Comparison of ENCODE assay signal across 11 mouse cellular contexts in genomic region chr4:150474086-150474485, GRCm38 (mm10).
A peak's percentile ranks its signal among the peaks of the same experiment; 100 is the strongest.
DNase-seq lines count a peak whose midpoint lies in the region; ATAC-seq and TF ChIP-seq lines count a peak whose summit lies in the region.
"Had no signal": no experiment of that assay in that cellular context is flagged by ENCODE, and none has a peak within 500 bp of the region (broad histone marks: within the 10 kb centered on the region; RNA-seq: fewer than 3 reads in every experiment).

No protein-coding gene starts in this region.

- ATAC-seq in hindbrain, postnatal 0 days, result no peak
- ATAC-seq in hindbrain, embryonic 11.5 days (ENCODE audit: low FRiP score), result no peak
- ATAC-seq in CD4-positive, CD25-positive, alpha-beta regulatory T cell, adult 4 months, result no peak

- no peak overlapping the region for H3K4me3 ChIP-seq in hindbrain, postnatal 0 days (ENCODE audit: low read length)
- no peak overlapping the region for H3K4me3 ChIP-seq in hindbrain, embryonic 11.5 days (ENCODE audit: low read depth, low read length)
- H3K4me3 ChIP-seq: embryonic facial prominence, embryonic 10.5 days had no signal

- intact Hi-C loops in left cerebral cortex, postnatal 25 days (cut with DNase I), result no loop called here

- DNase-seq in hindbrain, postnatal 0 days (ENCODE audit: low spot score), result no peak
- DNase-seq in hindbrain, embryonic 11.5 days (ENCODE audit: low spot score), result no peak
- peak; percentile 23 to 24 for DNase-seq in frontal cortex, postnatal 10 days (ENCODE audit: low spot score in 2 of 2)
- peak; percentile 50 to 60 for DNase-seq in heart, adult 9 months (ENCODE audit: low spot score in 2 of 2)
- peak; percentile 47 to 81 for DNase-seq in left cerebral cortex, postnatal 25 days (ENCODE audit: low spot score in 2 of 2)
- no peak for DNase-seq in urinary bladder, adult 2 months (ENCODE audit: low spot score)
- DNase-seq: gastrocnemius, postnatal 36 days; kidney, postnatal 4 days; spleen, adult 18-20 months had no signal

- H3K9me3 ChIP-seq in hindbrain, postnatal 0 days (ENCODE audit: low read length), result no peaks in the 10 kb centered on the region
- no peaks in the 10 kb centered on the region for H3K9me3 ChIP-seq in hindbrain, embryonic 11.5 days (ENCODE audit: control insufficient read depth, low read length)
- H3K9me3 ChIP-seq: embryonic facial prominence, embryonic 10.5 days had no signal

- TF ChIP-seq CTCF in hindbrain, postnatal 0 days (IDR thresholded peaks at IDR 0.05; ENCODE audit: low read depth), result peak; percentile 7; the same call in 1 of the 2 replicates

- H3K4me1 ChIP-seq in hindbrain, postnatal 0 days (ENCODE audit: insufficient read depth, low read length), result no peaks in the 10 kb centered on the region
- H3K4me1 ChIP-seq in hindbrain, embryonic 11.5 days (replicated peaks; ENCODE audit: control insufficient read depth, insufficient read depth, low read length), result no peaks in the 10 kb centered on the region

- no peak overlapping the region for H3K9ac ChIP-seq in hindbrain, postnatal 0 days (replicated peaks; ENCODE audit: low read length)
- H3K9ac ChIP-seq in hindbrain, embryonic 11.5 days (ENCODE audit: low read depth, low read length), result no peak overlapping the region

- WGBS in hindbrain, postnatal 0 days, result 43% methylated on average over 7 of the region's 7 CpGs
- 58% methylated on average over 7 of the region's 7 CpGs for WGBS in hindbrain, embryonic 11.5 days

- no peak overlapping the region for H3K4me2 ChIP-seq in hindbrain, postnatal 0 days (ENCODE audit: low read depth, low read length)
- H3K4me2 ChIP-seq in hindbrain, embryonic 11.5 days (replicated peaks; ENCODE audit: low read depth, low read length), result no peak overlapping the region

- H3K36me3 ChIP-seq in hindbrain, postnatal 0 days (ENCODE audit: insufficient read depth, low read length), result peaks cover 7% of the 10 kb centered on the region; the same call in 1 of the 2 replicates
- H3K36me3 ChIP-seq in hindbrain, embryonic 11.5 days (ENCODE audit: control insufficient read depth, insufficient read depth, low read length), result no peaks in the 10 kb centered on the region

- H3K27ac ChIP-seq in hindbrain, postnatal 0 days, result no peak overlapping the region
- H3K27ac ChIP-seq in hindbrain, embryonic 11.5 days (ENCODE audit: low read depth, low read length), result no peak overlapping the region
- H3K27ac ChIP-seq: embryonic facial prominence, embryonic 10.5 days had no signal

- H3K27me3 ChIP-seq in hindbrain, postnatal 0 days (ENCODE audit: insufficient read depth, low read length), result no peaks in the 10 kb centered on the region
- H3K27me3 ChIP-seq in hindbrain, embryonic 11.5 days (ENCODE audit: control insufficient read depth, insufficient read depth, low read length), result no peaks in the 10 kb centered on the region

Comparison
In these comparisons a context has a peak if more than half of its experiments do, and no peak if none do; other contexts are left out.
1. DNase-seq: peak in frontal cortex, postnatal 10 days (2 of 2), heart, adult 9 months (2 of 2) and left cerebral cortex, postnatal 25 days (2 of 2); none in hindbrain, postnatal 0 days (single experiment), hindbrain, embryonic 11.5 days (single experiment) and urinary bladder, adult 2 months (single experiment).